7 mouse cellular contexts compared by ENCODE assay signal in genomic region chr10:62725771-62726687, GRCm38 (mm10). TPM values are rescaled to one million over a fixed set of nuclear protein-coding genes. Genes with fewer than 3 reads are reported as not detected.
DNase-seq lines count a peak whose midpoint lies in the region; ATAC-seq and TF ChIP-seq lines count a peak whose summit lies in the region.

Stox1 (minus strand) TSS chr10:62726128.

- peak; percentile 29 to 67 for DNase-seq in adrenal gland, adult 18-20 months (ENCODE audit: low spot score in 2 of 2)
- peak; percentile 10 to 29 for DNase-seq in gastrocnemius, postnatal 36 days
- peak; percentile 68 to 77 for DNase-seq in left cerebral cortex, postnatal 36 days (ENCODE audit: low spot score in 2 of 2)
- peak; percentile 54 for DNase-seq in mesoderm, embryonic 11.5 days (ENCODE audit: low read depth, low spot score)
- DNase-seq in spleen, adult 12 weeks (ENCODE audit: low spot score), result peak; percentile 8

- H3K4me2 ChIP-seq in intestine, postnatal 0 days (replicated peaks; ENCODE audit: low read depth), result peak within 1 kb of the TSS; percentile 97

- no peaks in the 10 kb centered on the region for H3K9me3 ChIP-seq in intestine, postnatal 0 days (ENCODE audit: control insufficient read depth)

- intact Hi-C loops in gastrocnemius, postnatal 36 days (cut with DNase I), result no loop called here
- intact Hi-C loops in left cerebral cortex, postnatal 36 days (cut with DNase I), result loop anchor here (2.0 kb wide), 1 partner anchor 75 kb away; the partner anchor contains the start of gene Ddx50

- H3K27me3 ChIP-seq in intestine, postnatal 0 days (replicated peaks; ENCODE audit: control insufficient read depth, insufficient read depth, low read length), result no peaks in the 10 kb centered on the region

- 2% methylated on average over 74 of the region's 85 CpGs for WGBS in intestine, postnatal 0 days

- no peak for TF ChIP-seq POLR2A in cortical plate, adult 2 months (IDR thresholded peaks at IDR 0.05; ENCODE audit: extremely low read depth, insufficient read depth, low read length)

- H3K36me3 ChIP-seq in intestine, postnatal 0 days (ENCODE audit: control insufficient read depth, insufficient read depth), result no peaks in the 10 kb centered on the region

- H3K4me1 ChIP-seq in cortical plate, adult 2 months (ENCODE audit: control insufficient read depth, insufficient read depth, low read length), result 0 out of 2 replicates have a peak, but pooled peaks cover 2% of the 10 kb centered on the region
- no peaks in the 10 kb centered on the region; the same call in 1 of the 2 replicates for H3K4me1 ChIP-seq in intestine, postnatal 0 days (replicated peaks; ENCODE audit: control insufficient read depth, insufficient read depth, low read length)

- TF ChIP-seq CTCF in cortical plate, adult 2 months (IDR thresholded peaks at IDR 0.05; ENCODE audit: extremely low read depth, insufficient read depth, low read length), result peak; percentile 5; the same call in 1 of the 2 replicates
- peak; percentile 66 for TF ChIP-seq CTCF in intestine, postnatal 0 days (IDR thresholded peaks at IDR 0.05; ENCODE audit: low read depth)

- 0 out of 2 replicates have a peak within 1 kb of the TSS, but pooled peaks have one; percentile 0 for H3K27ac ChIP-seq in cortical plate, adult 2 months (ENCODE audit: insufficient read depth, low read length)
- H3K27ac ChIP-seq in intestine, postnatal 0 days (ENCODE audit: low read depth, low read length), result no peak within 1 kb of the TSS

- peak within 1 kb of the TSS; percentile 13 for H3K9ac ChIP-seq in intestine, postnatal 0 days (ENCODE audit: low read depth, low read length)

- peak; percentile 71 for ATAC-seq in intestine, postnatal 0 days

- H3K4me3 ChIP-seq in cortical plate, adult 2 months (ENCODE audit: insufficient read depth, low read length), result peak within 1 kb of the TSS; percentile 44
- H3K4me3 ChIP-seq in intestine, postnatal 0 days (ENCODE audit: low read depth, low read length), result peak within 1 kb of the TSS; percentile 59

RNA-seq across cellular contexts. Expression of gene Stox1, which starts in this region (rescaled TPM):
- total RNA-seq in adrenal gland, adult 18-20 months (2021), result 1 to 10 TPM in 1 of 2 experiments, under 1 TPM in 1; 0.54 to 1.1 TPM
- 3.3 and 4.8 TPM in 2 replicates for polyA plus RNA-seq in cortical plate, adult 2 months (2012; rRNA removed)
- under 1 TPM; 0.23 to 0.47 TPM for total RNA-seq in gastrocnemius, postnatal 36 days (2021)
- 0.44 and 0.97 TPM in 2 replicates for polyA plus RNA-seq in intestine, postnatal 0 days (2015; fragmentation: Nextera tagmentation; extraction: Ambion mirVana)
- total RNA-seq in left cerebral cortex, postnatal 36 days (2021), result 1 to 10 TPM; 5.0 to 7.4 TPM

Comparison
In these comparisons a context has a peak if more than half of its experiments do, and no peak if none do; other contexts are left out.
1. Peak in DNase-seq in gastrocnemius, postnatal 36 days; RNA of the gene not detected or under 1 TPM.
2. Peak in ATAC-seq, H3K4me3 ChIP-seq, H3K9ac ChIP-seq and H3K4me2 ChIP-seq in intestine, postnatal 0 days; RNA of the gene not detected or under 1 TPM.
3. DNase-seq: peak in every context shown above with its lines; median percentile 72 in left cerebral cortex, postnatal 36 days; 54 in mesoderm, embryonic 11.5 days; 48 in adrenal gland, adult 18-20 months; 20 in gastrocnemius, postnatal 36 days; 8 in spleen, adult 12 weeks.